Mouse (Mus musculus): ENCODE results near the gene Dnaja3. TPM values are rescaled to one million over a fixed set of nuclear protein-coding genes. Genes with fewer than 3 reads are reported as not detected.
A peak's percentile ranks its signal among the peaks of the same experiment; 100 is the strongest.
"Not testable (repeated sequence)": the region's sequence is repeated elsewhere in the genome, so short reads cannot be mapped to it uniquely, and the experiment has no call there.

Gene Dnaja3
- total RNA-seq, 2 experiments from 2014 or later, result 132 to 145 TPM

- DNase-seq (ENCODE audit: low spot score in 2 of 2), result no peak
These were observed 19.0 kb downstream of the Dnaja3 start for GRCm38 (mm10) chr16:4658781-4659245.

- no peak for DNase-seq (ENCODE audit: low spot score in 2 of 2)
These were observed 19.5 kb downstream of the Dnaja3 start for GRCm38 (mm10) chr16:4659326-4659725.

GRCm38 (mm10) chr16:4661605-4662004 lies 21.8 kb downstream of the Dnaja3 start:
- DNase-seq (ENCODE audit: low spot score in 2 of 2), result no peak

- no peak for DNase-seq (ENCODE audit: low spot score in 2 of 2)
These were observed 24.0 kb downstream of the Dnaja3 start for GRCm38 (mm10) chr16:4663806-4664205.

GRCm38 (mm10) chr16:4665726-4666125 lies 25.9 kb downstream of the Dnaja3 start:
- no peak for DNase-seq (ENCODE audit: low spot score in 2 of 2)

- DNase-seq (ENCODE audit: low spot score in 2 of 2), result peak; percentile 85 to 87
These were observed 27.5 kb downstream of the Dnaja3 start for GRCm38 (mm10) chr16:4667190-4667808.

GRCm38 (mm10) chr16:4670317-4670716 lies 30.5 kb downstream of the Dnaja3 start:
- no peak for DNase-seq (ENCODE audit: low spot score in 2 of 2)

- DNase-seq (ENCODE audit: low spot score in 2 of 2), result no peak
These were observed 34.3 kb downstream of the Dnaja3 start for GRCm38 (mm10) chr16:4674091-4674490.

GRCm38 (mm10) chr16:4676836-4677235 lies 37.0 kb downstream of the Dnaja3 start:
- no peak for DNase-seq (ENCODE audit: low spot score in 2 of 2)

GRCm38 (mm10) chr16:4678080-4678479 lies 38.3 kb downstream of the Dnaja3 start:
- DNase-seq (ENCODE audit: low spot score in 2 of 2), result no peak

- peak; percentile 75 to 82 for DNase-seq (ENCODE audit: low spot score in 2 of 2)
These were observed 39.6 kb downstream of the Dnaja3 start, which contains the start of gene Coro7 for GRCm38 (mm10) chr16:4679121-4680018. Gene Coro7, minus strand, starts transcription at chr16:4679777.

GRCm38 (mm10) chr16:4680922-4681455 lies 41.2 kb downstream of the Dnaja3 start:
- not testable (repeated sequence) for DNase-seq (ENCODE audit: low spot score in 2 of 2)

- no peak for DNase-seq (ENCODE audit: low spot score in 2 of 2)
These were observed 42.9 kb downstream of the Dnaja3 start for GRCm38 (mm10) chr16:4682628-4683179.

GRCm38 (mm10) chr16:4683193-4683580 lies 43.4 kb downstream of the Dnaja3 start:
- DNase-seq (ENCODE audit: low spot score in 2 of 2), result no peak

- DNase-seq (ENCODE audit: low spot score in 2 of 2), result peak; percentile 98
These were observed 44.0 kb downstream of the Dnaja3 start for GRCm38 (mm10) chr16:4683581-4684456.

GRCm38 (mm10) chr16:4684457-4684791 lies 44.6 kb downstream of the Dnaja3 start:
- DNase-seq (ENCODE audit: low spot score in 2 of 2), result no peak

- DNase-seq (ENCODE audit: low spot score in 2 of 2), result not testable (repeated sequence)
These were observed 49.6 kb downstream of the Dnaja3 start for GRCm38 (mm10) chr16:4689371-4689770.

- no peak for DNase-seq (ENCODE audit: low spot score in 2 of 2)
These were observed 61.4 kb downstream of the Dnaja3 start for GRCm38 (mm10) chr16:4701211-4701610.

- DNase-seq (ENCODE audit: low spot score in 2 of 2), result no peak
These were observed 62.9 kb downstream of the Dnaja3 start for GRCm38 (mm10) chr16:4702646-4703045.

- no peak for DNase-seq (ENCODE audit: low spot score in 2 of 2)
These were observed 65.8 kb downstream of the Dnaja3 start for GRCm38 (mm10) chr16:4705541-4705940.

- no peak for DNase-seq (ENCODE audit: low spot score in 2 of 2)
These were observed 71.4 kb downstream of the Dnaja3 start for GRCm38 (mm10) chr16:4711173-4711572.
